Mouse (Mus musculus) frontal cortex, postnatal 14 days (tissue): ENCODE results near the gene Ift22.
A peak's percentile ranks its signal among the peaks of the same experiment; 100 is the strongest.

ENCODE experiments used
- DNase-seq, 2 experiments: peaks; one replicate each; pipeline ENCODE4 v3.0.0; 2022; ENCODE audit warnings: low spot score in 2 of 2

Ift22 gene

GRCm38 (mm10) chr5:136907991-136908857, at the start of gene Ift22:
Ift22 (plus strand) TSS chr5:136908150.
- peak; percentile 87 to 90 for DNase-seq

- DNase-seq, result no peak
Measured at GRCm38 (mm10) chr5:136861191-136861940, 46.6 kb upstream of the Ift22 start.

- DNase-seq, result no peak
Measured at GRCm38 (mm10) chr5:136862806-136863205, 45.1 kb upstream of the Ift22 start.

- DNase-seq, result no peak
Measured at GRCm38 (mm10) chr5:136863276-136863675, 44.7 kb upstream of the Ift22 start.

GRCm38 (mm10) chr5:136863961-136864674, 43.8 kb upstream of the Ift22 start:
- DNase-seq, result peak; percentile 24 to 30

- DNase-seq, result no peak
Measured at GRCm38 (mm10) chr5:136867706-136868105, 40.2 kb upstream of the Ift22 start.

GRCm38 (mm10) chr5:136869451-136870114, 38.4 kb upstream of the Ift22 start:
- DNase-seq, result no peak

DNA sequence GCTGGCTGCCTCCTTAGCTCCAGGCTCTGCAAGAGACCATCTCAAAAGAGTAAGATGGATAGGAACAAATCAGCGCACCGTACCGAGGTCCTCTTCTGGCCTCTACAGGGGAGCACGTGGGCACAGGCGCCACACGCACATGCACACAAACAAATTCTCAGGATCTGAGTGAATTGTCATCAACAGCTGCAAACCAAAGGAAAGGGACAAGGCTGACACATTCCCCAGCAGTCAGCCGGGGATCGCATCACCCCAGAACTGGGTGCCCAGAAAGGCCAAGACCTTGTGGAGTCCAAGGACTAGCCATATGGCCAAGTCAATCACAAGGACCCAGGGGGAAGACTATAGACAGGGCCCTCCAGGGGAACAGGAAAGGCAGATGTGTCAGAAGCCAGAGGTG, 35.5 kb upstream of the Ift22 start:
- DNase-seq, result no peak

GRCm38 (mm10) chr5:136874271-136874670, 33.7 kb upstream of the Ift22 start:
- DNase-seq, result no peak

GRCm38 (mm10) chr5:136880101-136880500, 27.8 kb upstream of the Ift22 start:
- DNase-seq, result no peak

DNA sequence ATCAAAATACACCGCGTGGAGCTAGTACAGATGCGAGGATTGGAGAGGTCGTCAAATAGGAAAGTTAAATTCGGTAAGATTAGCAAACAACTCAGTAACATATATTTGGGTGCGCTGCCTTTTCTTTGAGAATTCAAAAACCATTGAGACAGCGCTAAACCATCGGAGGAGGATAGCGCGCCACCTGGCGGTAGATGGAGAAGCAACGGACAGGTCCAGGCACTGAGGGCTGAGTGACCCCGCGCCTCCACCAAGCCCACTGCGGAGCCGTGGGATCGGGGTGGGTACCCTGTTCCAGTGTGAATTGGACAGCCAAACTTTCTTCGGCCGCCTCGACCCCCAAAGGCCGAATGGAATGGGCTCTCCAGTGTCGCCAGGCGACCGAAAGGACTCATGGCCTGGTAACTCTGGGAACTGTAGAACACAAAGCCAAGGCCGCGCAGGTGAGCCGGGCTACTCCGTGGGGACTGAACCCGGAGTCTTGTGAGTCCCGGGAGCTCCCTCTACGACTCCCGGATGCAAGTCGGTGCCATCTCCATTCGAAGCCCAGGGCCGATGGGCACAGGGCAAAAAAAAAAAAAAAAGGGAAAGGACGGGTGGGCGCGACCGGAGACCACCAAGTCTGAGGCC, 26.5 kb upstream of the Ift22 start:
- peak; percentile 31 to 76 for DNase-seq

DNA sequence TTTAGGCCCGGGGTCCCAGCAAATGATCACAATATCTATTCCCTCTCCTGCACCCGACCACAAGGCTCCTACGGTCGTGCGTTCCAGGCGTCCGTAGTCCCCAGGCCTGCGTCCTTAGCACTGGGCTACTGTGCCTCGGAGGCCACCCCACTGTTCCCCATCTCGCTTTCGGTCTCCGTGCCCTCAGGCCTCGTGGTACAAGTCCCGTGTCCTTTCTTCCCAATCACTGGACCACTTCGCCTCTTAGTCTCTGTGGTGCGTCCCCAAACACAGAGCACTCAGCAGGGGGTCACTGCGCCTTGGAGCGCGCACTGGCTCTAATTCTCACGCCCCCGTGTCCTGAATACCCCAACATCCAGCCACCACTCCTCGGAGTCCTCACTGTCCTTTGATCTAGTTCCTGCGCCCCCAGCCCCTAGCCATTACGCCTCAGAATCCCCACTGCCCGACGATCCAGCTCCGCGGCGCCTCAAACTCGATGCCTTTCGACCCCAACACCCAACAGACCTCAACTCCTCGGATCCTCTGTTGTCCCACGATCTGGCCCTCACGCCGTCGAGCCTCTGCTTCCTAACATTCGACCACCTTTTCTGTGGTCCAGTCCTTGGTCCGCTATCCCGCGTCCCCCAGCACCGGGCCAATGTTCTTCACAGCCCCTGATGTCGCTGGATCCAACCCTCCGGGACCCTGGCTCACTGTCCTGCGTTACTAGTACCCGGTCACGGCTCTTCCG, 25.7 kb upstream of the Ift22 start:
- no peak for DNase-seq

DNA sequence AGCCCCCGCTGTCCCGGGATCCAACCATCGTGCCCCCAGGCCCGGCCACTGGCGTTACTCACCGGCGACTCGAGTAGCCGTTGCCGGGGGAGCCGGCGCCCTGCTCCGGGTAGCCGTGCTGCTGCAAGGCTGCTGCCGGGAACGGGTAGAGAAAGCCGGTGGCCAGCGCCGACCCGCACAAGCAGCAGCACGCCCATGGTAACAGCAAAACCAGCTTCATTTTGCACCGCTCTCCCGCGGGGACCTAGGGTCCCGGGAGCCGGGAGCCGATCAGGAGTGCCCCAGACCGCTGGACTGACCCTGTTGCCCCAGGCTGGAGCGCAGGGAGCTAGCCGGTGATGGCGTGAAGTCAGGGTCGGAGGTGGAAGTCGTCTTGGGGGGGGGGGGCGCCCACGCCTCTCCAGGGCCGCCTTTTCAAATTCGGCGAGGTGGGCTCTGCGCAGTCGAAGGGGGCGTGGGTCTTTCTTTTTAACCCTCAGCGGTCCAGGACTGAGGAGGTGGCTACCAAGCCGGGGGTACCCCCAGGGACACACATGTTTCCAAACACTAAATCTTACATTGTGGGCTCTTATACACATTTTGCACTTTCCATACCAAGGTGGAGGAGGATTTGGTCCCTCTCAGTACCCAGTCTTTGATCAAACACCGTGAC, 25.0 kb upstream of the Ift22 start, which contains the start of gene Col26a1:
Gene Col26a1 (minus strand): TSS at position 422 of the 652 bp plus-strand sequence.
- peak in 1 of 2 experiments; percentile 20 for DNase-seq

DNA sequence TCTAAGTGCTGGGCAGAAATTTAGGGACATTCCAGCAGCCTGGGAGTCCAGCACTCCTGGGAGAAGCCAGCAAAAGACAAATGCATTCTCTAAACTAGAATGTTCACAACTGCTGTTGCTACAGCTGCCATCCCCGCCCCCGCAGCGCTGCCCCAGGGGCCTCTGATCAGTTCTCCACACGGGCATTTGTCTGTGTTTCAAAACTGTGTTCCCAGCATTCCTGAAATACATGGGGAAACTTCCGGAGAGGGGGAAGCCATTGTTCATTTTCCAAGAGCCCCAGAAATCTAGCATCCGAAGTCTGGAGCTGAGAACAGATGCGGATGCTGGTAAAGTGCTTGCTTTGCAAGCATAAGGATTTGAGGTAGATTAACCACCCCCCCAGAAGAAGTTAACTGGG, 21.0 kb upstream of the Ift22 start:
- DNase-seq, result no peak

- DNase-seq, result no peak
Measured at GRCm38 (mm10) chr5:136888539-136889355, 19.2 kb upstream of the Ift22 start.

- no peak for DNase-seq
Measured at GRCm38 (mm10) chr5:136894840-136895528, 13.0 kb upstream of the Ift22 start.

- no peak for DNase-seq
Measured at GRCm38 (mm10) chr5:136895529-136895963, 12.4 kb upstream of the Ift22 start.

DNA sequence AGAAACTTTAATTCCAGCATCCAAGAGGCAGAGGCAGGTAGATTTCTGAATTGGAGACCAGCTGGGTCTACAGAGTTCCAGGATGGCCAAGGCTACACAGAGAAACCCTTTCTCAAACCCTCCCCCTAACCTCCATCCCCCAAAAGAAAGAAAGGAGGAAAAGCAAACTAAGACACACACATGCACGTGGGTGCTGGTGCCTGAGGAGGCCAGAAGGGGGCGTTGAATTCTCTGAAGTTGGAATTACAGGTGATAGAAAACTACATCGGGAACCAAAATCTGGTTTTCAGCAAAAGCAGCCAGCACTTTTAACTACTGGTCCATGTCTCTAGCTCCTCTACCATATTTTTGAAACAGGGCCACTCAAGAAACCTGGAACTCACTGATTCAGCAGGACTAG, 3.3 kb upstream of the Ift22 start:
- DNase-seq, result no peak
